Mouse (Mus musculus): Measurements from ENCODE around the gene Sprr2a3.
"Not testable (repeated sequence)": the region's sequence is repeated elsewhere in the genome, so short reads cannot be mapped to it uniquely, and the experiment has no call there.

The Sprr2a3 gene

DNA sequence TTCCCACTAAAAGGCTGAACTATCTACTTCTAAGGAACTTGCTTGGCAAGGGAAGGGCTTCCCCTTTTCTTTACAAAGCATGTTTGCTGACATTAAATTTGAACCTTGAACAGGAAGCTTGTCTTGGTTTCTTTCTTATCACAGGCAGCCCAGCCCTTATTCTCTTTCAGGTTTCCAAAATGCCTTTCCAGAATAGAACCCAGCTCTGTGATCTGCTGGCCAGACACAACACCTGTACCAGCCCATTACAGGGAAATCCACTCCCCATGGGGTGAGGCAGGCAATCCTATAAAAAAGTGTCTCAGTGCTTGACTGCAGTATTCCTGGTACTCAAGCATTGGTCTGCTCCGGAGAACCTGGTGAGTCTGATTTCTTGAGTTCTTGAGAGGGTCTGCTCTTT is at the start of gene Sprr2a3:
Gene Sprr2a3 (plus strand): TSS at position 317 of the 400 bp plus-strand sequence.
- DNase-seq (ENCODE audit: low read depth, low spot score), result not testable (repeated sequence)

DNA sequence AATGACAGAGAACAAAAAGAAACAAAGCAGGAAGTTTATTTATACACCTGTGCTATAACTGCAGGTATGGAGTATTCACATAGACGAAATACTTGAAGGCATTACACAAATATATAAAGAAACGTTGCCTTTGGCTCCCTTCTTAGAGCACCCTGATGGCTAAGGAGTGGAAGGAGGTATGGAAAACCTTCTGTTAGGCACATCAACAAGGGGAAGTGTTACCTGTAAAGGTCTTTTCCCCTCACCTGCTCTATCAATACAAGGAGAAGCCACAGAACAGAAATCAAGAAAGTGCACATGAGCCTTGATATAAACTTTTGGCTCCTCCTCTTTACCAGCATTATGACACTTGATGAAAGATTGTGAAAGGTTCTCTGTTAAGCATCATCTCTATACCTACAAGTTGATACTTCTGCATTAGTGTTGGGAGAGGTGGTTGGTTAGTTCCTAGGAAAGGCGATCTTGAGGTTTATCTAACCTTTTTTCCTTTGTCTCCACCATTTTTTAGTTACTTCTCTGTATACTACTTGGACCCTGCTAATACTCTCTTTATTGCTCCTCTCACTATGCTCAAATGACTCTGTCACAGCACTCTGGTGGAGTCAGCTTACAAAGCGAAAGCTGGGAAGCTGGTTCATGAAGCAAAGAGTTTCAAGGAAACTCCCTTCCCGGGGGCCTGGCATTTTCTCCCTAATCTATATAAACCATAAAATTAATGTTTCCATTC is 48.6 kb upstream of the Sprr2a3 start:
- DNase-seq (ENCODE audit: low read depth, low spot score), result not testable (repeated sequence)

DNA sequence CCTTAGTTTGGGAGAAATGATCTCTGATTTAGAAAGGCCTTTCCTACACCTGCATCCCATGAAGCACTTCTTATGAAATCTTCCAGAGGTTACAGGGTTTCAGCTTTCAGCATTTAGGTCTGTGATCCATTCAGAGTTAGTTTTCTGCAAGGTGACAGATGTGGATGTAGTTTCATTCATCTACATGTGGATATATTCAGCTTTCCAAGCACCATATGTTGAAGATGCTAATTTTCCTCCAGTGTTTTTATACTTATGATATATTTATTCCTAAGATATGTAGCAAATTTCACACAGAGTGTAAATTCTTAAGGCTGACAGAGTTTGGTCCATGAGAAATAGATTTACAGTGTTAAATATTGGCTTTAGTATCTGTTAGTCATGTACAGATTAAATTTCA is 46.5 kb upstream of the Sprr2a3 start:
- not testable (repeated sequence) for DNase-seq (ENCODE audit: low read depth, low spot score)

DNA sequence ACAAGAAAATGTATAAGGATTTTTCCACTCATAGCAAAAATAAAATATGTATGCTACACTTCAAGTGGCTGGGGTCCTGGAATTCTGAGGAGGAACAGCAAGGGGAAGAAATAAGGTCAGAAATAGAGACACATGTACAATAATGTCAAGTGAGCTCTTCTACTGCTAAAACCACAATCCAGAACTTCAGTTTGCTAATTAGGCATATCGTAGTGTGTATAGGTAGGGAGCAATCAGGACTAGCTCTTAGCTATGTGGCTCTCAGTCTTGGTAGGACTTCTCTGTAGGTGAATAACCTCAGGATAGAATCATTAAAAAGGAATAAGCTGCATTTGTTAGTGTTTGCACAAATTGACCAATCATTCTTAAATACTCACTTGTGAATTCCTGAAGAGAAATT is 46.0 kb upstream of the Sprr2a3 start:
- not testable (repeated sequence) for DNase-seq (ENCODE audit: low read depth, low spot score)

DNA sequence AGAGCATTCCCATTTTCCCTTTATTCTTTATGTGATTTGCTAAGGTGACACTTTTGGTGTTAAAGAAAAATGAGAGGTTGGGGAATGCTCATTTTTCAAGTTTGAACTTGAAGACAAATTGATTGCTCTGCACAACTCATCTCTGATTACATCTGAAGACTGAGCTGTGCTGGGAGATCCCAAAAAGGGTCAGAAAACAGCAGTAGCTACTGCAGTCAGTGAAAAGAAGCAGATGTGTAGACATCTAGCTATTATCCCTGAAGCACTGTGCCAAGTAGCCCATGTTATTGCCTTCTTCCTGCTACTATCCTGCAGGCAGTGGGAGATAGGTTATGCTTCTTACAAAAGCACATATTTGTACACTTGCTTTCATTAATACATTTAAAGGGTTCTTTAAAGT is 40.4 kb upstream of the Sprr2a3 start:
- not testable (repeated sequence) for DNase-seq (ENCODE audit: low read depth, low spot score)

DNA sequence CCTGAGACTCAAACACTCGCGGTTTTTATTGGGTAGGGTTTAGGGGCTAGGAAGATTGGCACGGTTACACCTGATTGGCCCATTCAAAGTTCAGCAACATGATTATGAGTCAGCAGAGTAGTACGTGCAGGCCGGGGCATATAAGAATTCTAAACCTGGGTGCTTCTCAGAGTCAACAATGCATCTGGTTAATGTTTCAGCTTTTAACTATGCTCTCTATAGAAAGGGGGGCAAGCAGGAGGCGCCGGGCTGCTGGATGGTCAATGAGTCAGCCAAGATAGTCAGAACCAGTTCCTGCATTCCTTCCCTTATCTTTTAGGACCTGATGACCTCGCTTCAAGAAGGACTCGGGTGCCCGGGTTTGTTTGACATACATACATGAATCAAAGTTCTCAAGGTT is 39.0 kb upstream of the Sprr2a3 start:
- not testable (repeated sequence) for DNase-seq (ENCODE audit: low read depth, low spot score)

DNA sequence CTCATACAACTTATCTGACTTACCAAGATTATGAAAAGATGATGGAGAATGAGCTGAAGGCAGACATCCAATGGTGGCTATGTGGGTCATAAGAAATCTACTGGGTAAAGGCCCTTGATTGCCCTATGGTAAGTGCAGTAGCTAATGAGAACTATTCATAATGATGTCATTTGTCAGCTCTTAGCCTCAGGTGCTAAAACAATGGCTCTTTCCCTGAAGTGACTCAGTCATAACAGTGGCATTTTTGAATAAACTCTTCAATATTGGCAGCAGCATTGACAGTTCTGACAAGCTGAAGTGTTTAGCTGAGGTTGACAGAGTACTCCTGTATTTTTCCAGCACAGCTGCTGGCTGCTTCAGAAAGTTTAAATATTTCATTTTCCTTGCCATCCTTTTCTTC is 36.7 kb upstream of the Sprr2a3 start:
- DNase-seq (ENCODE audit: low read depth, low spot score), result not testable (repeated sequence)

DNA sequence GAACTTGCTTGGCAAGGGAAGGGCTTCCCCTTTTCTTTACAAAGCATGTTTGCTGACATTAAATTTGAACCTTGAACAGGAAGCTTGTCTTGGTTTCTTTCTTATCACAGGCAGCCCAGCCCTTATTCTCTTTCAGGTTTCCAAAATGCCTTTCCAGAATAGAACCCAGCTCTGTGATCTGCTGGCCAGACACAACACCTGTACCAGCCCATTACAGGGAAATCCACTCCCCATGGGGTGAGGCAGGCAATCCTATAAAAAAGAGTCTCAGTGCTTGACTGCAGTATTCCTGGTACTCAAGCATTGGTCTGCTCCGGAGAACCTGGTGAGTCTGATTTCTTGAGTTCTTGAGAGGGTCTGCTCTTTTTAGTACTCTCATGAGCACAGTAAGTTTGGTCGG is 34.8 kb upstream of the Sprr2a3 start:
- DNase-seq (ENCODE audit: low read depth, low spot score), result not testable (repeated sequence)

DNA sequence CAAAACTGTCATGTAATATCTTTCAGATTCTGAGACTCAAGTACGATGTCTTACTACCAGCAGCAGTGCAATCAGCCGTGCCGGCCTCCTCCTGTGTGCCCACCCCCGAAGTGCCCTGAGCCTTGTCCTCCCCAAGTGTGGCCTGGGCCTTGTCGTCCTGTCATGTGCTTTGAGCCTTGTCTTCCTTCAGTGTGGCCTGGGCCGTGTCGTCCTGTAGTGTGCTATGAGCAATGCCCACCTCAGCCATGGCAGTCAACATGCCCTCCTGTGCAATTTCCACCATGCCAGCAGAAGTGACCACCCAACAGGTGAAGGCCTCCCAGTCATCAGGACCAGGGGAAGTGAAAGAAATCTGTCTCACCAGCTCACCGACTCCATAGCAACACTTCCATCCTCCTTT is 31.4 kb upstream of the Sprr2a3 start:
- not testable (repeated sequence) for DNase-seq (ENCODE audit: low read depth, low spot score)

DNA sequence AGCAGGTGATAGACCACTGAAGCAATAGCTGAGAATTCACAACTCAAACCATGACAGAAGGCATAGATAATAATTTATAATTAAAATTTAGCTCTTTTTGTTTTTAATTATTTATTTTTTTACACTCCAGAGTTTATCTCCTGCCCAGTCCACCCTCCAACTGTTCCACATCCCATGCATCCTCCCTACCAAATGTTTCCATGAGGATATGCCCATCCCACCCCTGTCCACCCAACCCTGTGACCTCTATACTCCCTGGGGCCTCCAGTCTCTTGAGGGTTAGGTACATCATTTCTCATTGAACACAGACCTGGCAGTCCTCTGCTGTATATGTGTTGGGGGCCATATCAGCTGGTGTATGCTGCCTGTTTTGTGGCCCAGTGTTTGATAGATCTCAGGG is 26.7 kb upstream of the Sprr2a3 start:
- not testable (repeated sequence) for DNase-seq (ENCODE audit: low read depth, low spot score)

DNA sequence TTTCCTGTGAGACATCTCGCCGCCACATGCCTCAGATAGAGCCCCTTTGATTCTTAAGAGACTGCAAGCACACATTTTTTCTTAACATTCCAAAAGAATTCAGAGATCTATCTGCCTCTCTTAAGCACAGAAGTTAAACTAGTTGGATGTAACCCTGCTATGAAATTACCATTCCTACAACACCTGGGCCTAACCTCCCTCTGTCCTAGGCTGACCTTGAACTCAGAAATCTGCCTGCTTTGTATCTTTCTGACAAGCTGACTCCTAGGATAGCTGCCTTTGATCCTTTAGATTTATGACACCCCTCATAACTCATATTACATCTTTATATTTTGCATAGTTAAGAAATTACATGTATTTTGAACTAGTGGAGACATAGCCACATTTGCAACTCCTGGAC is 21.8 kb upstream of the Sprr2a3 start:
- not testable (repeated sequence) for DNase-seq (ENCODE audit: low read depth, low spot score)

DNA sequence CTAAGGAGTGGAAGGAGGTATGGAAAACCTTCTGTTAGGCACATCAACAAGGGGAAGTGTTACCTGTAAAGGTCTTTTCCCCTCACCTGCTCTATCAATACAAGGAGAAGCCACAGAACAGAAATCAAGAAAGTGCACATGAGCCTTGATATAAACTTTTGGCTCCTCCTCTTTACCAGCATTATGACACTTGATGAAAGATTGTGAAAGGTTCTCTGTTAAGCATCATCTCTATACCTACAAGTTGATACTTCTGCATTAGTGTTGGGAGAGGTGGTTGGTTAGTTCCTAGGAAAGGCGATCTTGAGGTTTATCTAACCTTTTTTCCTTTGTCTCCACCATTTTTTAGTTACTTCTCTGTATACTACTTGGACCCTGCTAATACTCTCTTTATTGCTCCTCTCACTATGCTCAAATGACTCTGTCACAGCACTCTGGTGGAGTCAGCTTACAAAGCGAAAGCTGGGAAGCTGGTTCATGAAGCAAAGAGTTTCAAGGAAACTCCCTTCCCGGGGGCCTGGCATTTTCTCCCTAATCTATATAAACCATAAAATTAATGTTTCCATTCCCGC is 13.7 kb upstream of the Sprr2a3 start:
- DNase-seq (ENCODE audit: low read depth, low spot score), result not testable (repeated sequence)

DNA sequence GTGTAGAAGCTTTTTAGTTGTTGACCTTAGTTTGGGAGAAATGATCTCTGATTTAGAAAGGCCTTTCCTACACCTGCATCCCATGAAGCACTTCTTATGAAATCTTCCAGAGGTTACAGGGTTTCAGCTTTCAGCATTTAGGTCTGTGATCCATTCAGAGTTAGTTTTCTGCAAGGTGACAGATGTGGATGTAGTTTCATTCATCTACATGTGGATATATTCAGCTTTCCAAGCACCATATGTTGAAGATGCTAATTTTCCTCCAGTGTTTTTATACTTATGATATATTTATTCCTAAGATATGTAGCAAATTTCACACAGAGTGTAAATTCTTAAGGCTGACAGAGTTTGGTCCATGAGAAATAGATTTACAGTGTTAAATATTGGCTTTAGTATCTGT is 11.7 kb upstream of the Sprr2a3 start:
- not testable (repeated sequence) for DNase-seq (ENCODE audit: low read depth, low spot score)

DNA sequence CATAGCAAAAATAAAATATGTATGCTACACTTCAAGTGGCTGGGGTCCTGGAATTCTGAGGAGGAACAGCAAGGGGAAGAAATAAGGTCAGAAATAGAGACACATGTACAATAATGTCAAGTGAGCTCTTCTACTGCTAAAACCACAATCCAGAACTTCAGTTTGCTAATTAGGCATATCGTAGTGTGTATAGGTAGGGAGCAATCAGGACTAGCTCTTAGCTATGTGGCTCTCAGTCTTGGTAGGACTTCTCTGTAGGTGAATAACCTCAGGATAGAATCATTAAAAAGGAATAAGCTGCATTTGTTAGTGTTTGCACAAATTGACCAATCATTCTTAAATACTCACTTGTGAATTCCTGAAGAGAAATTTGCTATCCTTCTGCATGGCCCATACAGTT is 11.2 kb upstream of the Sprr2a3 start:
- not testable (repeated sequence) for DNase-seq (ENCODE audit: low read depth, low spot score)

DNA sequence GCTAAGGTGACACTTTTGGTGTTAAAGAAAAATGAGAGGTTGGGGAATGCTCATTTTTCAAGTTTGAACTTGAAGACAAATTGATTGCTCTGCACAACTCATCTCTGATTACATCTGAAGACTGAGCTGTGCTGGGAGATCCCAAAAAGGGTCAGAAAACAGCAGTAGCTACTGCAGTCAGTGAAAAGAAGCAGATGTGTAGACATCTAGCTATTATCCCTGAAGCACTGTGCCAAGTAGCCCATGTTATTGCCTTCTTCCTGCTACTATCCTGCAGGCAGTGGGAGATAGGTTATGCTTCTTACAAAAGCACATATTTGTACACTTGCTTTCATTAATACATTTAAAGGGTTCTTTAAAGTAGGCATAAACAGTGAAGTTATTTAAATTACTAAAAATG is 5.6 kb upstream of the Sprr2a3 start:
- DNase-seq (ENCODE audit: low read depth, low spot score), result not testable (repeated sequence)

DNA sequence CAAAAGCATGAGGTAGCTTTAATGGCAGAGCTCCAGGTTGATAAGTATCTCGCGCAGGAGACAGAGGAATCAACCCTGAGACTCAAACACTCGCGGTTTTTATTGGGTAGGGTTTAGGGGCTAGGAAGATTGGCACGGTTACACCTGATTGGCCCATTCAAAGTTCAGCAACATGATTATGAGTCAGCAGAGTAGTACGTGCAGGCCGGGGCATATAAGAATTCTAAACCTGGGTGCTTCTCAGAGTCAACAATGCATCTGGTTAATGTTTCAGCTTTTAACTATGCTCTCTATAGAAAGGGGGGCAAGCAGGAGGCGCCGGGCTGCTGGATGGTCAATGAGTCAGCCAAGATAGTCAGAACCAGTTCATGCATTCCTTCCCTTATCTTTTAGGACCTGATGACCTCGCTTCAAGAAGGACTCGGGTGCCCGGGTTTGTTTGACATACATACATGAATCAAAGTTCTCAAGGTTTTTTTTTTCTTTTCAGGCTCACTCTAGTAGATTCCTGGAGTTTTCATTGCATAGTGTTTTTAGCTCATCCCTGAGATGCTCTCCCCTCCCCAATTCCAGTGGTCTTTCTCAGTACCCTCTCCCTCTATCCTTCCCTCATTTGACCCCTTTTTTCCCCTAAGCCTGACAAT is 4.1 kb upstream of the Sprr2a3 start:
- DNase-seq (ENCODE audit: low read depth, low spot score), result not testable (repeated sequence)

DNA sequence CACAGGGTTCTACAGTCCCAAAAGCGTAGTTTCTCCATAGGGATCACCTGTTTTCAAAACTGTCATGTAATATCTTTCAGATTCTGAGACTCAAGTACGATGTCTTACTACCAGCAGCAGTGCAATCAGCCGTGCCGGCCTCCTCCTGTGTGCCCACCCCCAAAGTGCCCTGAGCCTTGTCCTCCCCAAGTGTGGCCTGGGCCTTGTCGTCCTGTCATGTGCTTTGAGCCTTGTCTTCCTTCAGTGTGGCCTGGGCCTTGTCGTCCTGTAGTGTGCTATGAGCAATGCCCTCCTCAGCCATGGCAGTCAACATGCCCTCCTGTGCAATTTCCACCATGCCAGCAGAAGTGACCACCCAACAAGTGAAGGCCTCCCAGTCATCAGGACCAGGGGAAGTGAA is 3.3 kb downstream of the Sprr2a3 start:
- DNase-seq (ENCODE audit: low read depth, low spot score), result not testable (repeated sequence)

DNA sequence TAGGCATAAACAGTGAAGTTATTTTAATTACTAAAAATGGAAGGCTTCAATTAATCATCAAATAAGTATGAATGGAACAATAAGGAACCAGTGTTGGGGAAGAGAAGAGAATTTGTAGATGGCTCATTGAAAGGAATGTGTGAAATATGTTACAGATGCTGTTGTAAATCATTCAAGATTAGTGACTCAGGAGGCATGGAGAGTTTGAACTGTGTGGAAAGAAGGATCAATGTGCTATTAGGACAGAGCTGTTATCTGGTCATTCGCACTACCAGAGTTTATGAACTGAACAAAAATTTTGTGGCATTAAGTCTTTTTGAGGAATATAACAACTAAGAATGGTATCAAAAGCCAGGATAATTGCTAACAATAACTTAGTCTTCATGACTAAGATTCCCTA is 22.2 kb downstream of the Sprr2a3 start:
- DNase-seq (ENCODE audit: low read depth, low spot score), result no peak

DNA sequence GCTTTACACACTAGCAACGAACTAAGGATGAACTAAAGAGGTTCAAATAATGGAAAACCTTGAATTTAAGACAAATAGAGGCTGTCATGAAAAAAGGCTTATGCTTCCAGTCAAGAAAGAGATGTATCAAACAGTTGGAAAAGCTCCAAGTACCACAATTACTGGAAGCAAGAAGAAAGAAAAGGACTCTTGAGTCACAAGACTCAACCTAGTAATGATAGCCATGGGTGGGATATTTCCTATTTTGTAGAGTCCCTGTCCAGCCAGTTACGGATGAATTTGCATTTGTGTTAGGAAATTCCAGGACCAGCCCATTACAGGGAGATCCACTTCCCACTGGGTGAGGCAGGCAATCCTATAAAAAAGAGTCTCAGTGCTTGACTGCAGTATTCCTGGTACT is 31.1 kb downstream of the Sprr2a3 start, which contains the start of gene Sprr2b:
Gene Sprr2b (plus strand): TSS at position 301 of the 400 bp plus-strand sequence.
- DNase-seq (ENCODE audit: low read depth, low spot score), result no peak

DNA sequence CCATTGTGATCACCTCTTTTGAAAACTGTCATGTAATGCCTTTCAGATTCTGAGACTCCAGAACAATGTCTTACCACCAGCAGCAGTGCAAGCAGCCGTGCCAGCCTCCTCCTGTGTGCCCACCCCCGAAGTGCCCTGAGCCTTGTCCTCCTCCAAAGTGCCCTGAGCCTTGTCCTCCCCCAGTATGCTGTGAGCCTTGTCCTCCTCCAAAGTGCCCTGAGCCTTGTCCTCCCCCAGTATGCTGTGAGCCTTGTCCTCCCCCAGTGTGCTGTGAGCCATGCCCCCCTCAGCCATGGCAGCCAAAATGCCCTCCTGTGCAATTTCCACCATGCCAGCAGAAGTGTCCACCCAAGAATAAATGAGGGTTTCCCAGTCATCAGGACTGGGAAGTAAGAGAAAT is 32.2 kb downstream of the Sprr2a3 start:
- no peak for DNase-seq (ENCODE audit: low read depth, low spot score)

DNA sequence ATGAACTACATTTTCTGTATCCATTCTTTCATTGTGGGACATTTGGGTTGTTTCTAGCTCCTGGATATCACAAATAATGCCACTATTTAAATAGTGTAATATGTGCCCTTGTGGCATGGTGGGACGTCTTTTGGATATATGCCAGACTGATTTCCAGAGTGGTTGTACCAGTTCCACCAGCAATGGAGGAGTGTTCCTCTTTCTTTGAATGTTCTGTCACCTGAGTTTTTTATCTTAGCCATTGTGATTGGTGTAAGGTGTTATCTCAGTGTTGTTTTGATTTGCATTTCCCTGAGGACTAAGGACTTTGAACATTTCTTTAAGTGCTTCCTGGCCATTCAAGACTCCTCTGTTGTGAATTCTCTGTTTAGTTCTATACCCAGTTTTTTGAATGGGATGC is 51.1 kb downstream of the Sprr2a3 start:
- DNase-seq (ENCODE audit: low read depth, low spot score), result no peak

DNA sequence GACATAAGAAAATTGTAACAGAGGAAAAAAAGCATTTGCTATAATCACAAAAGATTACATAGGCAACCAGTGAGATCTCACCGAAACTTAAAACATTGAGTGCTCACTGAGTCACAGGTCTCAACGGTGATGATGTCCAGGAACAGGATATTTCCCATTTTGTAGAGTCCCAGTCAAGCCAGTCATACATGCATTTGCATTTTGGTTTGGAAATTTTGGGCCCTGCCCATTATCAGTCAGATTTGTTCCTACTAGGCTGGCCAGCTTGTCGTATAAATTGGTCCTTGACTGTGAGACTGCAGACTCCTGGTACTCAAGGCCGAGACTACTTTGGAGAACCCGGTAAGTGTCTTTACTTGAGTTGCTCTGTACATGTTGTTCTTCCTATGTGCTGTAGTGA is 53.6 kb downstream of the Sprr2a3 start, which contains the start of gene Sprr2d:
Gene Sprr2d (plus strand): TSS at position 301 of the 400 bp plus-strand sequence.
- DNase-seq (ENCODE audit: low read depth, low spot score), result no peak

Measured in forelimb bud, embryonic 11.5 days (tissue).